Mouse (Mus musculus): ENCODE results near the gene Numb.

Numb gene

GRCm38 (mm10) chr12:83880913-83881312 lies 40.8 kb downstream of the Numb start:
- no peak for TF ChIP-seq CTCF (conservative IDR thresholded peaks at IDR 0.05; ENCODE audit: low read length)
- no peak for TF ChIP-seq NANOG (IDR thresholded peaks at IDR 0.05; ENCODE audit: borderline replicate concordance, low read length)
- no peak for TF ChIP-seq POU5F1 (IDR thresholded peaks at IDR 0.05; ENCODE audit: borderline replicate concordance, low read length)
- Histone ChIP-seq H3K4me1 (replicated peaks; ENCODE audit: low read depth, low read length) (peaks cover 9% of the 10 kb centered on the region), H3K27me3 (ENCODE audit: insufficient read depth, low read length) (no peaks in the 10 kb centered on the region), H3K36me3 (ENCODE audit: insufficient read depth, low read length) (no peaks in the 10 kb centered on the region), H3K9me3 (ENCODE audit: low read length) (no peaks in the 10 kb centered on the region), H3K4me3 (replicated peaks; ENCODE audit: low read length) (no peak overlapping the region)

- no peaks in the 10 kb centered on the region for H3K27me3 ChIP-seq (ENCODE audit: insufficient read depth, low read length)
- no peak overlapping the region for H3K4me3 ChIP-seq (replicated peaks; ENCODE audit: low read length)
- TF ChIP-seq CTCF (conservative IDR thresholded peaks at IDR 0.05; ENCODE audit: low read length) = no peak
- no peak for TF ChIP-seq NANOG (IDR thresholded peaks at IDR 0.05; ENCODE audit: borderline replicate concordance, low read length)
- peaks cover 17% of the 10 kb centered on the region for H3K36me3 ChIP-seq (ENCODE audit: insufficient read depth, low read length)
- H3K4me1 ChIP-seq (replicated peaks; ENCODE audit: low read depth, low read length) = peaks cover 3% of the 10 kb centered on the region; the same call in 1 of the 2 replicates
- no peaks in the 10 kb centered on the region for H3K9me3 ChIP-seq (ENCODE audit: low read length)
Observed at GRCm38 (mm10) chr12:83875097-83875496, 46.6 kb downstream of the Numb start.

DNA sequence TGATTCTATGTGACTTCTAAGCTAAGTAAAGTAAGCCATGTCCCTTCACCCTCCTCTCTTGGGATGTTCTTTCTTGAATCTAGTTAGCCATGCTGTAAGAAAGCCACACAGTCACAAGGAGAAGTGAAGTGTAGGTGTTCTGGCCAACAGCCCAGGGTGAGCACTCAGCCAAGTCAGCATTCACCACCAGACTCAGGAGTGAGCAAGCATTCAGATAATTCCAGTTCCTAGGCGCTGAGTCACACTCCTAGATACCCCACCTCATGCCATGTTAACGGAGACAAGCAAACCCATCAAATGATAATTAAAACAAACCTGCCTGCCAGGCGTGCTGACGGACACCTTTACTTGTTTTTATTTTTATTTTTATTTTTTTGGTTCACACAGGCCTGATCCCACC lies 47.1 kb downstream of the Numb start:
- Histone ChIP-seq H3K36me3 (ENCODE audit: insufficient read depth, low read length) (peaks cover 17% of the 10 kb centered on the region), H3K9me3 (ENCODE audit: low read length) (no peaks in the 10 kb centered on the region), H3K4me3 (replicated peaks; ENCODE audit: low read length) (no peak overlapping the region), H3K27me3 (ENCODE audit: insufficient read depth, low read length) (no peaks in the 10 kb centered on the region), H3K4me1 (replicated peaks; ENCODE audit: low read depth, low read length) (peaks cover 3% of the 10 kb centered on the region; the same call in 1 of the 2 replicates)
- TF ChIP-seq CTCF (conservative IDR thresholded peaks at IDR 0.05; ENCODE audit: low read length) = no peak
- TF ChIP-seq NANOG (IDR thresholded peaks at IDR 0.05; ENCODE audit: borderline replicate concordance, low read length) = no peak
- no peak for TF ChIP-seq POU5F1 (IDR thresholded peaks at IDR 0.05; ENCODE audit: borderline replicate concordance, low read length)

DNA sequence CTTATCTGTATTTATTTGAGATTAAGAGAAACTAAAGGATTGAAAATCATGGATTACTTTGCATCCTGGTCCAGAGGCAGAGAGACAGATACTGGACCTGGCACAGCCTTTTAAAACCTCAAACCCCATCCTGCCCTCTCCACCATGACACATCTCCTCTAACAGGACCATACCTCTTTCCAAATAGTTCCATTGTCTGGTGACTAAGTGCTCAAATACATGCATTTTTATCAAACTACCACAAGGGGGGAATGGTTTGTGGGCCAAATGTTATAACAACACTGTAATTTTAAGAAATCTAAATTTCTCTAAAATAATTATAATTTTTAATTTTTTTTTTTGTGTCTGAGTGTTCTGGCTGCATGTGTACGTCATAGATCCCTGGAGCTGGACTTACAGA lies 57.2 kb downstream of the Numb start:
- Histone ChIP-seq H3K4me1 (replicated peaks; ENCODE audit: low read depth, low read length) (peaks cover 3% of the 10 kb centered on the region; the same call in 1 of the 2 replicates), H3K4me3 (replicated peaks; ENCODE audit: low read length) (no peak overlapping the region), H3K36me3 (ENCODE audit: insufficient read depth, low read length) (no peaks in the 10 kb centered on the region), H3K27me3 (ENCODE audit: insufficient read depth, low read length) (no peaks in the 10 kb centered on the region), H3K9me3 (ENCODE audit: low read length) (no peaks in the 10 kb centered on the region)
- TF ChIP-seq CTCF (conservative IDR thresholded peaks at IDR 0.05; ENCODE audit: low read length) = no peak
- no peak for TF ChIP-seq NANOG (IDR thresholded peaks at IDR 0.05; ENCODE audit: borderline replicate concordance, low read length)
- TF ChIP-seq POU5F1 (IDR thresholded peaks at IDR 0.05; ENCODE audit: borderline replicate concordance, low read length) = no peak

- Histone ChIP-seq H3K9me3 (ENCODE audit: low read length) (no peaks in the 10 kb centered on the region), H3K27me3 (ENCODE audit: insufficient read depth, low read length) (no peaks in the 10 kb centered on the region), H3K4me1 (replicated peaks; ENCODE audit: low read depth, low read length) (peaks cover 3% of the 10 kb centered on the region; the same call in 1 of the 2 replicates), H3K36me3 (ENCODE audit: insufficient read depth, low read length) (no peaks in the 10 kb centered on the region), H3K4me3 (replicated peaks; ENCODE audit: low read length) (no peak overlapping the region)
- no peak for TF ChIP-seq POU5F1 (IDR thresholded peaks at IDR 0.05; ENCODE audit: borderline replicate concordance, low read length)
- no peak for TF ChIP-seq CTCF (conservative IDR thresholded peaks at IDR 0.05; ENCODE audit: low read length)
Observed at GRCm38 (mm10) chr12:83861880-83862279, 59.9 kb downstream of the Numb start.

- Histone ChIP-seq H3K36me3 (ENCODE audit: insufficient read depth, low read length) (no peaks in the 10 kb centered on the region), H3K4me1 (replicated peaks; ENCODE audit: low read depth, low read length) (peaks cover 3% of the 10 kb centered on the region; the same call in 1 of the 2 replicates), H3K27me3 (ENCODE audit: insufficient read depth, low read length) (no peaks in the 10 kb centered on the region), H3K4me3 (replicated peaks; ENCODE audit: low read length) (no peak overlapping the region), H3K9me3 (ENCODE audit: low read length) (peaks cover under 1% of the 10 kb centered on the region; the same call in 1 of the 2 replicates)
- no peak for TF ChIP-seq NANOG (IDR thresholded peaks at IDR 0.05; ENCODE audit: borderline replicate concordance, low read length)
- no peak for TF ChIP-seq CTCF (conservative IDR thresholded peaks at IDR 0.05; ENCODE audit: low read length)
- TF ChIP-seq POU5F1 (IDR thresholded peaks at IDR 0.05; ENCODE audit: borderline replicate concordance, low read length) = no peak
Observed at GRCm38 (mm10) chr12:83860688-83861087, 61.0 kb downstream of the Numb start.

GRCm38 (mm10) chr12:83858052-83858451 lies 63.7 kb downstream of the Numb start:
- TF ChIP-seq CTCF (conservative IDR thresholded peaks at IDR 0.05; ENCODE audit: low read length) (no peak), NANOG (IDR thresholded peaks at IDR 0.05; ENCODE audit: borderline replicate concordance, low read length) (no peak), POU5F1 (IDR thresholded peaks at IDR 0.05; ENCODE audit: borderline replicate concordance, low read length) (no peak)

DNA sequence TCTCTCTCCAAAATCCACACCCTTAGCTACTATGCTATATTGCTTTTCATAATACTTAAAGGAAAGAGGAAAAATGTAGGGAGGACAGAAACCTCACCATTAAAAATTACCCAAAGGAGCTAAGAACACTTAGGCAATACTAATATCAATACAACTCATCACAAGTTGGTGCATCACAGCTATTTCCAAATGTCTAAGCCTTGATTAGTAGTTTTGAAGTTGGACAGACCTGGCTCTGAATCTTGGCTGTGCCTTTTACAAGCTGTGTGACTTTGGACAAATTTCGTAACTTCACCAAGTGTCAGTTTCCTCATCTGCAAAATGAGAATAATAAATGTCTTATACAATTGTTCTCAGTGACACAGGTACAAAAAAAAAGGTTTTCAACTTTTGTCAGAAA lies 66.5 kb downstream of the Numb start:
- no peaks in the 10 kb centered on the region for H3K27me3 ChIP-seq (ENCODE audit: insufficient read depth, low read length)
- TF ChIP-seq POU5F1 (IDR thresholded peaks at IDR 0.05; ENCODE audit: borderline replicate concordance, low read length) (no peak), CTCF (conservative IDR thresholded peaks at IDR 0.05; ENCODE audit: low read length) (no peak), NANOG (IDR thresholded peaks at IDR 0.05; ENCODE audit: borderline replicate concordance, low read length) (no peak)
- peaks cover 6% of the 10 kb centered on the region; the same call in 1 of the 2 replicates for H3K9me3 ChIP-seq (ENCODE audit: low read length)
- H3K4me3 ChIP-seq (replicated peaks; ENCODE audit: low read length) = no peak overlapping the region
- no peaks in the 10 kb centered on the region; the same call in 1 of the 2 replicates for H3K4me1 ChIP-seq (replicated peaks; ENCODE audit: low read depth, low read length)
- 0 out of 2 replicates have a peak, but pooled peaks cover 5% of the 10 kb centered on the region for H3K36me3 ChIP-seq (ENCODE audit: insufficient read depth, low read length)

More at GRCm38 (mm10) chr12:83858052-83858451, 63.7 kb downstream of the Numb start:
- Histone ChIP-seq H3K36me3 (ENCODE audit: insufficient read depth, low read length) (0 out of 2 replicates have a peak, but pooled peaks cover 5% of the 10 kb centered on the region), H3K4me1 (replicated peaks; ENCODE audit: low read depth, low read length) (peaks cover 3% of the 10 kb centered on the region; the same call in 1 of the 2 replicates), H3K27me3 (ENCODE audit: insufficient read depth, low read length) (no peaks in the 10 kb centered on the region), H3K9me3 (ENCODE audit: low read length) (peaks cover 6% of the 10 kb centered on the region; the same call in 1 of the 2 replicates), H3K4me3 (replicated peaks; ENCODE audit: low read length) (no peak overlapping the region)

GRCm38 (mm10) chr12:83854281-83854680 lies 67.5 kb downstream of the Numb start:
- no peaks in the 10 kb centered on the region for H3K27me3 ChIP-seq (ENCODE audit: insufficient read depth, low read length)
- H3K4me3 ChIP-seq (replicated peaks; ENCODE audit: low read length) = no peak overlapping the region
- peaks cover 6% of the 10 kb centered on the region; the same call in 1 of the 2 replicates for H3K9me3 ChIP-seq (ENCODE audit: low read length)
- 0 out of 2 replicates have a peak, but pooled peaks cover 5% of the 10 kb centered on the region for H3K36me3 ChIP-seq (ENCODE audit: insufficient read depth, low read length)
- no peaks in the 10 kb centered on the region; the same call in 1 of the 2 replicates for H3K4me1 ChIP-seq (replicated peaks; ENCODE audit: low read depth, low read length)
- TF ChIP-seq CTCF (conservative IDR thresholded peaks at IDR 0.05; ENCODE audit: low read length) (no peak), POU5F1 (IDR thresholded peaks at IDR 0.05; ENCODE audit: borderline replicate concordance, low read length) (no peak)

Measured in E14TG2a.4 (cell line).